In the genomic region with DNA sequence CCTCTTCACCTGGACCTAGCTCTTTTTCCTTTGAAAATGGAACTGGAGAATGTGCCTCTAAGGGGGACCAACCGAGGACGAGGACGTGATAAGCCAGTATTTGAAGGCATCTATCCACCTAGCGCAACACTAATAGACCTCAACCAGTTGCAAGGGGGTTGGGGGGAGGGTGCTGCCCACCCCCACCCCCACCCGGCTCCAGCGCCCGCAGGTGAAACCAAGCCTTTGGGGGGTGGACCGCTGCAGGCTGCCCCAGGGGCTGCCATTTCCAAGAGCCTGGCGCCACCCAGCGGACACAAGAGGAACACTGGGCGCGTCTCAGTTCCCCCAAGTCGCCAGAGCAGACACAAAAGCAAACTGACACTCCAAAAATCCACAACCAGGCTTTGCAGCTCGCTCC, we compare ENCODE assay signal across 8 mouse cellular contexts. TPM values are rescaled to one million over a fixed set of nuclear protein-coding genes. Genes with fewer than 3 reads are reported as not detected.
DNase-seq lines count a peak whose midpoint lies in the region; ATAC-seq lines count a peak whose summit lies in the region.

No protein-coding gene starts in this region.

- peaks cover 31% of the 10 kb centered on the region for H3K4me1 ChIP-seq in kidney, embryonic 15.5 days
- 0 out of 2 replicates have a peak, but pooled peaks cover 3% of the 10 kb centered on the region for H3K4me1 ChIP-seq in liver, embryonic 13.5 days (replicated peaks)

- peak overlapping the region; percentile 62 for H3K4me2 ChIP-seq in kidney, embryonic 15.5 days
- H3K4me2 ChIP-seq in liver, embryonic 13.5 days: peak overlapping the region; percentile 49

- H3K27ac ChIP-seq in kidney, embryonic 15.5 days: no peak overlapping the region
- H3K27ac ChIP-seq in liver, embryonic 13.5 days: no peak overlapping the region

- peak; percentile 57 for ATAC-seq in common myeloid progenitor, adult 5-6 weeks (replicated peaks; ENCODE audit: low read depth, poor library complexity, severe bottlenecking)
- ATAC-seq in kidney, embryonic 15.5 days (replicated peaks; ENCODE audit: low FRiP score): peak; percentile 40; the same call in 1 of the 2 replicates
- no peak for ATAC-seq in liver, embryonic 13.5 days (ENCODE audit: low read depth)

- no peaks in the 10 kb centered on the region for H3K36me3 ChIP-seq in kidney, embryonic 15.5 days
- H3K36me3 ChIP-seq in liver, embryonic 13.5 days: no peaks in the 10 kb centered on the region

- H3K9me3 ChIP-seq in kidney, embryonic 15.5 days (replicated peaks): no peaks in the 10 kb centered on the region
- no peaks in the 10 kb centered on the region for H3K9me3 ChIP-seq in liver, embryonic 13.5 days (replicated peaks)

- H3K4me3 ChIP-seq in kidney, embryonic 15.5 days (replicated peaks): peak overlapping the region; percentile 32
- no peak overlapping the region; the same call in 1 of the 2 replicates for H3K4me3 ChIP-seq in liver, embryonic 13.5 days (replicated peaks)

- H3K27me3 ChIP-seq in kidney, embryonic 15.5 days: peaks cover 99% of the 10 kb centered on the region
- peaks cover 98% of the 10 kb centered on the region for H3K27me3 ChIP-seq in liver, embryonic 13.5 days

- DNase-seq in right cerebral cortex, adult 18-20 months: peak; percentile 62
- no peak for DNase-seq in right cerebral cortex, postnatal 36 days (ENCODE audit: low spot score in 2 of 2)
- peak; percentile 9 to 35 for DNase-seq in heart, adult 9 months (ENCODE audit: low spot score in 2 of 2)
- DNase-seq in liver, embryonic 13.5 days: no peak
- DNase-seq in naive thymus-derived CD4-positive, alpha-beta T cell, adult 2 months (ENCODE audit: low read depth): peak; percentile 21
- peak; percentile 81 for DNase-seq in thymus, postnatal 4 days

- H3K9ac ChIP-seq in kidney, embryonic 15.5 days: no peak overlapping the region
- no peak overlapping the region for H3K9ac ChIP-seq in liver, embryonic 13.5 days

- WGBS in kidney, embryonic 15.5 days: under 1% methylated on average over 14 of the region's 14 CpGs
- WGBS in liver, embryonic 13.5 days (ENCODE audit: insufficient replicate concordance): 2% methylated on average over 14 of the region's 14 CpGs

RNA-seq across cellular contexts. Expression of gene Foxf2, which starts 7.2 kb away (rescaled TPM):
- total RNA-seq in common myeloid progenitor, adult 5-6 weeks (2017): not detected in 2 replicates
- polyA plus RNA-seq in kidney, embryonic 15.5 days (2015; fragmentation: Nextera tagmentation; extraction: Ambion mirVana): 0.24 and 0.27 TPM in 2 replicates
- 0.10 TPM in 1 of 2 replicates, not detected in the other for polyA plus RNA-seq in liver, embryonic 13.5 days (2015; fragmentation: Nextera tagmentation; extraction: Ambion mirVana)

RNA-seq across cellular contexts. Expression of gene A530084C06Rik, which starts 59.3 kb away (rescaled TPM):
- not detected in 2 replicates for total RNA-seq in common myeloid progenitor, adult 5-6 weeks (2017)
- polyA plus RNA-seq in kidney, embryonic 15.5 days (2015; fragmentation: Nextera tagmentation; extraction: Ambion mirVana): not detected in 2 replicates
- 0.05 TPM in 1 of 2 replicates, not detected in the other for polyA plus RNA-seq in liver, embryonic 13.5 days (2015; fragmentation: Nextera tagmentation; extraction: Ambion mirVana)

Comparison
In these comparisons a context has a peak if more than half of its experiments do, and no peak if none do; other contexts are left out.
1. DNase-seq: peak in right cerebral cortex, adult 18-20 months (single experiment), heart, adult 9 months (2 of 2), naive thymus-derived CD4-positive, alpha-beta T cell, adult 2 months (single experiment) and thymus, postnatal 4 days (single experiment); none in right cerebral cortex, postnatal 36 days (0 of 2) and liver, embryonic 13.5 days (single experiment).